Mouse (Mus musculus): ENCODE measurements around the gene Prim2. TPM values are rescaled to one million over a fixed set of nuclear protein-coding genes. Genes with fewer than 3 reads are reported as not detected.
"Not testable (repeated sequence)": the region's sequence is repeated elsewhere in the genome, so short reads cannot be mapped to it uniquely, and the experiment has no call there.

Gene Prim2
- polyA plus RNA-seq, 1 experiment: 28.3 TPM

GRCm38 (mm10) chr1:33620091-33620788 lies 49.4 kb downstream of the Prim2 start:
- TF ChIP-seq POLR2A (IDR thresholded peaks at IDR 0.05; ENCODE audit: low read depth, low read length): no peak
- no peak for TF ChIP-seq CTCF (IDR thresholded peaks at IDR 0.05; ENCODE audit: borderline replicate concordance, insufficient read depth, low read length)
- H3K4me1 ChIP-seq (ENCODE audit: control insufficient read depth, insufficient read depth, low read length): no peaks in the 10 kb centered on the region
- H3K4me3 ChIP-seq (ENCODE audit: insufficient read depth, low read length): no peak overlapping the region
- H3K27ac ChIP-seq (ENCODE audit: insufficient read depth, low read length): no peak overlapping the region

GRCm38 (mm10) chr1:33616642-33617041 lies 53.0 kb downstream of the Prim2 start:
- not testable (repeated sequence) for H3K4me1 ChIP-seq (ENCODE audit: control insufficient read depth, insufficient read depth, low read length); H3K27ac ChIP-seq (ENCODE audit: insufficient read depth, low read length); H3K4me3 ChIP-seq (ENCODE audit: insufficient read depth, low read length)

- H3K4me3 ChIP-seq (ENCODE audit: insufficient read depth, low read length): no peak overlapping the region
- no peak for TF ChIP-seq CTCF (IDR thresholded peaks at IDR 0.05; ENCODE audit: borderline replicate concordance, insufficient read depth, low read length)
- TF ChIP-seq POLR2A (IDR thresholded peaks at IDR 0.05; ENCODE audit: low read depth, low read length): no peak
- H3K4me1 ChIP-seq (ENCODE audit: control insufficient read depth, insufficient read depth, low read length): no peaks in the 10 kb centered on the region
- H3K27ac ChIP-seq (ENCODE audit: insufficient read depth, low read length): no peak overlapping the region
These were observed 57.5 kb downstream of the Prim2 start for GRCm38 (mm10) chr1:33612100-33612499.

GRCm38 (mm10) chr1:33610026-33610721 lies 59.4 kb downstream of the Prim2 start:
- Histone ChIP-seq H3K4me1 (ENCODE audit: control insufficient read depth, insufficient read depth, low read length) (no peaks in the 10 kb centered on the region), H3K4me3 (ENCODE audit: insufficient read depth, low read length) (no peak overlapping the region)
- TF ChIP-seq CTCF (IDR thresholded peaks at IDR 0.05; ENCODE audit: borderline replicate concordance, insufficient read depth, low read length): no peak
- no peak for TF ChIP-seq POLR2A (IDR thresholded peaks at IDR 0.05; ENCODE audit: low read depth, low read length)

GRCm38 (mm10) chr1:33608133-33608532 lies 61.5 kb downstream of the Prim2 start:
- H3K4me1 ChIP-seq (ENCODE audit: control insufficient read depth, insufficient read depth, low read length): no peaks in the 10 kb centered on the region
- H3K27ac ChIP-seq (ENCODE audit: insufficient read depth, low read length): no peak overlapping the region
- H3K4me3 ChIP-seq (ENCODE audit: insufficient read depth, low read length): no peak overlapping the region
- TF ChIP-seq CTCF (IDR thresholded peaks at IDR 0.05; ENCODE audit: borderline replicate concordance, insufficient read depth, low read length) (no peak), POLR2A (IDR thresholded peaks at IDR 0.05; ENCODE audit: low read depth, low read length) (no peak)

More at GRCm38 (mm10) chr1:33610026-33610721, 59.4 kb downstream of the Prim2 start:
- no peak overlapping the region for H3K27ac ChIP-seq (ENCODE audit: insufficient read depth, low read length)

GRCm38 (mm10) chr1:33604087-33604699 lies 65.4 kb downstream of the Prim2 start:
- H3K27ac ChIP-seq (ENCODE audit: insufficient read depth, low read length): no peak overlapping the region
- no peak for TF ChIP-seq CTCF (IDR thresholded peaks at IDR 0.05; ENCODE audit: borderline replicate concordance, insufficient read depth, low read length)
- TF ChIP-seq POLR2A (IDR thresholded peaks at IDR 0.05; ENCODE audit: low read depth, low read length): no peak
- no peak overlapping the region for H3K4me3 ChIP-seq (ENCODE audit: insufficient read depth, low read length)
- no peaks in the 10 kb centered on the region for H3K4me1 ChIP-seq (ENCODE audit: control insufficient read depth, insufficient read depth, low read length)

- TF ChIP-seq POLR2A (IDR thresholded peaks at IDR 0.05; ENCODE audit: low read depth, low read length) (no peak), CTCF (IDR thresholded peaks at IDR 0.05; ENCODE audit: borderline replicate concordance, insufficient read depth, low read length) (no peak)
- Histone ChIP-seq H3K4me1 (ENCODE audit: control insufficient read depth, insufficient read depth, low read length) (no peaks in the 10 kb centered on the region), H3K27ac (ENCODE audit: insufficient read depth, low read length) (no peak overlapping the region), H3K4me3 (ENCODE audit: insufficient read depth, low read length) (no peak overlapping the region)
These were observed 69.9 kb downstream of the Prim2 start for GRCm38 (mm10) chr1:33599698-33600097.

GRCm38 (mm10) chr1:33599019-33599667 lies 70.5 kb downstream of the Prim2 start:
- no peak for TF ChIP-seq CTCF (IDR thresholded peaks at IDR 0.05; ENCODE audit: borderline replicate concordance, insufficient read depth, low read length)
- no peaks in the 10 kb centered on the region for H3K4me1 ChIP-seq (ENCODE audit: control insufficient read depth, insufficient read depth, low read length)
- no peak overlapping the region for H3K4me3 ChIP-seq (ENCODE audit: insufficient read depth, low read length)
- no peak overlapping the region for H3K27ac ChIP-seq (ENCODE audit: insufficient read depth, low read length)

GRCm38 (mm10) chr1:33597043-33597442 lies 72.6 kb downstream of the Prim2 start:
- Histone ChIP-seq H3K4me3 (ENCODE audit: insufficient read depth, low read length) (no peak overlapping the region), H3K27ac (ENCODE audit: insufficient read depth, low read length) (no peak overlapping the region), H3K4me1 (ENCODE audit: control insufficient read depth, insufficient read depth, low read length) (no peaks in the 10 kb centered on the region)
- TF ChIP-seq CTCF (IDR thresholded peaks at IDR 0.05; ENCODE audit: borderline replicate concordance, insufficient read depth, low read length) (no peak), POLR2A (IDR thresholded peaks at IDR 0.05; ENCODE audit: low read depth, low read length) (no peak)

- Histone ChIP-seq H3K27ac (ENCODE audit: insufficient read depth, low read length) (no peak overlapping the region), H3K4me3 (ENCODE audit: insufficient read depth, low read length) (no peak overlapping the region), H3K4me1 (ENCODE audit: control insufficient read depth, insufficient read depth, low read length) (no peaks in the 10 kb centered on the region)
- TF ChIP-seq CTCF (IDR thresholded peaks at IDR 0.05; ENCODE audit: borderline replicate concordance, insufficient read depth, low read length) (no peak), POLR2A (IDR thresholded peaks at IDR 0.05; ENCODE audit: low read depth, low read length) (no peak)
These were observed 73.7 kb downstream of the Prim2 start for GRCm38 (mm10) chr1:33595936-33596335.
